Mouse (Mus musculus) stomach, postnatal 0 days (tissue): ENCODE measurements around the gene 4930568D16Rik. TPM values are rescaled to one million over a fixed set of nuclear protein-coding genes. Genes with fewer than 3 reads are reported as not detected.
A peak's percentile ranks its signal among the peaks of the same experiment; 100 is the strongest.

Experiments
- ATAC-seq: fragments of 200-750 bp; cut with Nextera tagmentation; 2 replicates; pipeline ENCODE4 v1.8.0; 2017; ENCODE audit not compliant: low FRiP score, low TSS enrichment
- DNase-seq: peaks from one replicate; pipeline ENCODE4 v3.0.0-alpha.2; 2016; ENCODE audit warnings: low spot score
- H3K27ac ChIP-seq: fragments of 300-500 bp; sonication (generic); replicated peaks from 2 replicates; pipeline ENCODE4 v1.5.1; 2014; ENCODE audit warnings: mild to moderate bottlenecking, control low read depth
- H3K27me3 ChIP-seq: fragments of 300-500 bp; sonication (generic); 2 replicates; pipeline ENCODE4 v1.6.1; 2014; ENCODE audit warnings: low read length; ENCODE audit not compliant: control insufficient read depth, insufficient read depth
- H3K36me3 ChIP-seq: fragments of 300-500 bp; sonication (generic); 2 replicates; pipeline ENCODE4 v1.6.1; 2014; ENCODE audit warnings: low read length, mixed read lengths; ENCODE audit not compliant: control insufficient read depth, insufficient read depth
- H3K4me1 ChIP-seq: fragments of 300-500 bp; sonication (generic); replicated peaks from 2 replicates; pipeline ENCODE4 v1.6.1; 2014; ENCODE audit warnings: antibody characterized with exemption; ENCODE audit not compliant: control insufficient read depth, insufficient read depth
- H3K4me2 ChIP-seq: fragments of 300-500 bp; sonication (generic); replicated peaks from 2 replicates; pipeline ENCODE4 v1.6.1; 2014; ENCODE audit warnings: low read depth, mild to moderate bottlenecking, control low read depth, moderate library complexity
- H3K4me3 ChIP-seq: fragments of 300-500 bp; sonication (generic); 2 replicates; pipeline ENCODE4 v1.5.1; 2014; ENCODE audit warnings: low read depth, low read length, control low read depth
- H3K9ac ChIP-seq: fragments of 300-500 bp; sonication (generic); 2 replicates; pipeline ENCODE4 v1.6.1; 2014; ENCODE audit warnings: mild to moderate bottlenecking, low read length, control low read depth, mixed read lengths
- H3K9me3 ChIP-seq: fragments of 300-500 bp; sonication (generic); 2 replicates; pipeline ENCODE4 v1.6.1; 2016; ENCODE audit warnings: low read length; ENCODE audit not compliant: control insufficient read depth
- CTCF ChIP-seq: IDR thresholded peaks from 2 replicates; pipeline ENCODE4 v1.5.1; 2016; ENCODE audit warnings: antibody characterized with exemption, low read depth, mild to moderate bottlenecking, moderate library complexity
- EP300 ChIP-seq: optimal IDR thresholded peaks from 2 replicates; pipeline ENCODE3; 2016; ENCODE audit warnings: antibody characterized with exemption
- WGBS: fragments of 180-500 bp; shearing (Covaris S2); extraction: QIAGEN DNeasy Blood & Tissue Kit; methylation state at CpG from one replicate; pipeline ENCODE4 v1.1.7; 2014; 5-methylcytosine and 5-hydroxymethylcytosine counted together
- polyA plus RNA-seq: library from polyadenylated mRNA; unstranded; fragments of >200 nt; fragmentation: Nextera tagmentation; extraction: Ambion mirVana; gene quantifications from 2 replicates; pipeline ENCODE4 v1.2.1, GENCODE M21; 2015

Gene 4930568D16Rik
- polyA plus RNA-seq, 1 experiment from 2014 or later = not detected

GRCm38 (mm10) chr2:35400739-35401138 lies 33.2 kb upstream of the 4930568D16Rik start:
- no peak overlapping the region for H3K9ac ChIP-seq
- H3K27me3 ChIP-seq = no peaks in the 10 kb centered on the region
- peaks cover 6% of the 10 kb centered on the region; the same call in 1 of the 2 replicates for H3K36me3 ChIP-seq
- ATAC-seq (no peak), DNase-seq (peak; percentile 10)
- no peaks in the 10 kb centered on the region for H3K9me3 ChIP-seq
- 0 out of 2 replicates have a peak, but pooled peaks cover 2% of the 10 kb centered on the region for H3K4me1 ChIP-seq
- TF ChIP-seq CTCF (no peak), EP300 (no peak)
- H3K27ac ChIP-seq = no peak overlapping the region
- no peak overlapping the region for H3K4me2 ChIP-seq
- 85% methylated on average over 7 of the region's 7 CpGs for WGBS
- no peak overlapping the region for H3K4me3 ChIP-seq

- peak; percentile 51; the same call in 1 of the 2 replicates for ATAC-seq
- no peak for TF ChIP-seq EP300
- TF ChIP-seq CTCF = no peak
- Histone ChIP-seq H3K27ac (no peak overlapping the region), H3K9ac (no peak overlapping the region), H3K27me3 (no peaks in the 10 kb centered on the region), H3K4me2 (no peak overlapping the region), H3K4me1 (0 out of 2 replicates have a peak, but pooled peaks cover 2% of the 10 kb centered on the region), H3K4me3 (no peak overlapping the region), H3K36me3 (0 out of 2 replicates have a peak, but pooled peaks cover 3% of the 10 kb centered on the region), H3K9me3 (no peaks in the 10 kb centered on the region)
- DNase-seq = no peak
- 71% methylated on average over 6 of the region's 6 CpGs for WGBS
These were observed 30.8 kb upstream of the 4930568D16Rik start for GRCm38 (mm10) chr2:35398184-35398828.

- ATAC-seq = 0 out of 2 replicates have a peak, but pooled peaks have one; percentile 60
These were observed 30.2 kb upstream of the 4930568D16Rik start for GRCm38 (mm10) chr2:35397590-35398173.

GRCm38 (mm10) chr2:35397096-35397495 lies 29.6 kb upstream of the 4930568D16Rik start, which contains the start of gene 4930402F06Rik:
TSS of gene 4930402F06Rik (minus strand) at chr2:35397175.
- H3K4me3 ChIP-seq = no peak within 1 kb of the TSS
- ATAC-seq (0 out of 2 replicates have a peak, but pooled peaks have one; percentile 26), DNase-seq (peak; percentile 11)
- H3K4me1 ChIP-seq = 0 out of 2 replicates have a peak, but pooled peaks cover 2% of the 10 kb centered on the region
- TF ChIP-seq EP300 (no peak), CTCF (no peak)
- H3K9ac ChIP-seq = no peak within 1 kb of the TSS; the same call in 1 of the 2 replicates
- H3K9me3 ChIP-seq = no peaks in the 10 kb centered on the region
- H3K27me3 ChIP-seq = no peaks in the 10 kb centered on the region
- 0 out of 2 replicates have a peak, but pooled peaks cover 2% of the 10 kb centered on the region for H3K36me3 ChIP-seq
- 53% methylated on average over 5 of the region's 5 CpGs for WGBS
- H3K4me2 ChIP-seq = no peak within 1 kb of the TSS; the same call in 1 of the 2 replicates
- 0 out of 2 replicates have a peak within 1 kb of the TSS, but pooled peaks have one; percentile 35 for H3K27ac ChIP-seq

More at GRCm38 (mm10) chr2:35397590-35398173, 30.2 kb upstream of the 4930568D16Rik start:
- no peak overlapping the region for H3K4me3 ChIP-seq
- H3K9ac ChIP-seq = no peak overlapping the region; the same call in 1 of the 2 replicates
- peak; percentile 63 for DNase-seq
- TF ChIP-seq CTCF = peak; percentile 94
- no peak for TF ChIP-seq EP300
- H3K27ac ChIP-seq = 0 out of 2 replicates have a peak overlapping the region, but pooled peaks have one; percentile 35
- WGBS = 36% methylated on average over 11 of the region's 11 CpGs
- no peaks in the 10 kb centered on the region for H3K9me3 ChIP-seq
- H3K4me1 ChIP-seq = 0 out of 2 replicates have a peak, but pooled peaks cover 2% of the 10 kb centered on the region
- H3K27me3 ChIP-seq = no peaks in the 10 kb centered on the region
- H3K4me2 ChIP-seq = no peak overlapping the region; the same call in 1 of the 2 replicates
- 0 out of 2 replicates have a peak, but pooled peaks cover 3% of the 10 kb centered on the region for H3K36me3 ChIP-seq

GRCm38 (mm10) chr2:35385441-35385871 lies 17.9 kb upstream of the 4930568D16Rik start:
- no peak for ATAC-seq
- no peaks in the 10 kb centered on the region for H3K27me3 ChIP-seq

More at GRCm38 (mm10) chr2:35385441-35385871, 17.9 kb upstream of the 4930568D16Rik start:
- Histone ChIP-seq H3K4me1 (no peaks in the 10 kb centered on the region), H3K4me2 (no peak overlapping the region), H3K27ac (no peak overlapping the region), H3K9me3 (no peaks in the 10 kb centered on the region), H3K36me3 (no peaks in the 10 kb centered on the region), H3K9ac (no peak overlapping the region), H3K4me3 (no peak overlapping the region)
- no peak for DNase-seq
- no peak for TF ChIP-seq EP300
- TF ChIP-seq CTCF = no peak
- WGBS = 67% methylated on average over 9 of the region's 9 CpGs
